Mouse (Mus musculus): ENCODE results near the gene Gata5. TPM values are rescaled to one million over a fixed set of nuclear protein-coding genes. Genes with fewer than 3 reads are reported as not detected.

The Gata5 gene
- polyA plus RNA-seq, 1 experiment from 2014 or later = not detected

DNA sequence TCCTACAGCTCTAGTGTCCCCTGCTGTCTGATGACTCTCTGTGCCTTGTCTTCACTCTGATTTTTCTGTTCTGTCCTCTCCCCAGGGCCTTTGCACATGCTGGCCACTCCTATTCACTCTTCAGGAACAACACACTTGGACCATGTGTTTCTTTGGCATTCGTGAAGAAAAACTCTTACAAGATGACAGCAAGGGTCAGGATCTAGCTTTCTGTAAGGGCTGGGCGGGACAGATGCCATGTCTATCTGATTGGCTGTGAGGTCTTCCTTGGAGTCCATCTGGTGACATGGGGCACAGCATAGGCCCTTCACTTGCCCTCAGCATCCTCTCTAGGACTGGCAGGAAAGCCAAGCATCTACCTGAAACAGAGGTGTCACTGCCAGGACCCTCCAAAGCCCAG is 28.5 kb downstream of the Gata5 start:
- H3K9ac ChIP-seq (replicated peaks) = no peak overlapping the region
- 80% methylated on average over 2 of the region's 2 CpGs for WGBS
- H3K27ac ChIP-seq (replicated peaks) = no peak overlapping the region
- H3K9me3 ChIP-seq = no peaks in the 10 kb centered on the region
- no peaks in the 10 kb centered on the region for H3K4me1 ChIP-seq
- no peak overlapping the region for H3K4me2 ChIP-seq (replicated peaks)
- no peaks in the 10 kb centered on the region for H3K27me3 ChIP-seq
- H3K4me3 ChIP-seq = no peak overlapping the region
- no peak for ATAC-seq (replicated peaks)
- H3K36me3 ChIP-seq = no peaks in the 10 kb centered on the region

GRCm38 (mm10) chr2:180305490-180305889 is 29.0 kb downstream of the Gata5 start:
- Histone ChIP-seq H3K27ac (replicated peaks) (no peak overlapping the region), H3K9me3 (no peaks in the 10 kb centered on the region), H3K4me1 (no peaks in the 10 kb centered on the region), H3K4me3 (no peak overlapping the region), H3K36me3 (no peaks in the 10 kb centered on the region), H3K27me3 (no peaks in the 10 kb centered on the region), H3K9ac (replicated peaks) (no peak overlapping the region), H3K4me2 (replicated peaks) (no peak overlapping the region)
- WGBS = 90% methylated on average over 3 of the region's 3 CpGs
- no peak for ATAC-seq (replicated peaks)

DNA sequence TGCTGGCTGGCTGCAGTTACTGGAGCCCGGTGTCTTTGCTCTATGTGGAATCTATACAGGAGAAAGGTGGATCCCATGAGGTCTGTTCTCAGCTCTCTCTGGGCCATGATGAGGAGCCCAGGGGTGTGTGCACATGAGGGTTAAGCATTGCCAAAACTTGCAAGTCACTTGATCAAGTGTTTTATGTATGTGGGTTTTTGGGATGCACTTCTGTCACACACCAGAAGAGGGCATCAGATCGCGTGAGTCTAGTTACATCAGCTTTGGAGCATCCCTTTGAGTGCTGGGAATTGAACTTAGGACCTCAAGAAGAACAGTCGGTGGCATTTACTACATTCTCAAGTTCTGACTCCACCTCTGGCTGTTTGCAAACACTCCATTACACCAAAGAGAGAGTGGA is 29.9 kb downstream of the Gata5 start:
- no peak overlapping the region for H3K27ac ChIP-seq (replicated peaks)
- H3K4me3 ChIP-seq = no peak overlapping the region
- ATAC-seq (replicated peaks) = no peak
- no peak overlapping the region for H3K9ac ChIP-seq (replicated peaks)
- H3K27me3 ChIP-seq = no peaks in the 10 kb centered on the region
- H3K9me3 ChIP-seq = no peaks in the 10 kb centered on the region
- 63% methylated on average over 4 of the region's 4 CpGs for WGBS
- H3K4me1 ChIP-seq = no peaks in the 10 kb centered on the region
- no peak overlapping the region for H3K4me2 ChIP-seq (replicated peaks)
- H3K36me3 ChIP-seq = no peaks in the 10 kb centered on the region

GRCm38 (mm10) chr2:180303468-180303867 is 31.0 kb downstream of the Gata5 start:
- WGBS = 92% methylated on average over 12 of the region's 12 CpGs

GRCm38 (mm10) chr2:180302201-180302600 is 32.3 kb downstream of the Gata5 start:
- no peaks in the 10 kb centered on the region for H3K36me3 ChIP-seq
- no peak for ATAC-seq (replicated peaks)
- H3K27me3 ChIP-seq = no peaks in the 10 kb centered on the region
- no peak overlapping the region for H3K4me3 ChIP-seq
- no peak overlapping the region for H3K27ac ChIP-seq (replicated peaks)
- no peak overlapping the region for H3K4me2 ChIP-seq (replicated peaks)
- H3K9ac ChIP-seq (replicated peaks) = no peak overlapping the region
- 80% methylated on average over 4 of the region's 4 CpGs for WGBS
- H3K9me3 ChIP-seq = no peaks in the 10 kb centered on the region
- no peaks in the 10 kb centered on the region for H3K4me1 ChIP-seq

More at GRCm38 (mm10) chr2:180303468-180303867, 31.0 kb downstream of the Gata5 start:
- no peaks in the 10 kb centered on the region for H3K9me3 ChIP-seq
- no peaks in the 10 kb centered on the region for H3K4me1 ChIP-seq
- no peak overlapping the region for H3K4me3 ChIP-seq
- no peak for ATAC-seq (replicated peaks)
- no peak overlapping the region for H3K4me2 ChIP-seq (replicated peaks)
- no peak overlapping the region for H3K27ac ChIP-seq (replicated peaks)
- no peaks in the 10 kb centered on the region for H3K27me3 ChIP-seq
- H3K9ac ChIP-seq (replicated peaks) = no peak overlapping the region
- H3K36me3 ChIP-seq = no peaks in the 10 kb centered on the region

DNA sequence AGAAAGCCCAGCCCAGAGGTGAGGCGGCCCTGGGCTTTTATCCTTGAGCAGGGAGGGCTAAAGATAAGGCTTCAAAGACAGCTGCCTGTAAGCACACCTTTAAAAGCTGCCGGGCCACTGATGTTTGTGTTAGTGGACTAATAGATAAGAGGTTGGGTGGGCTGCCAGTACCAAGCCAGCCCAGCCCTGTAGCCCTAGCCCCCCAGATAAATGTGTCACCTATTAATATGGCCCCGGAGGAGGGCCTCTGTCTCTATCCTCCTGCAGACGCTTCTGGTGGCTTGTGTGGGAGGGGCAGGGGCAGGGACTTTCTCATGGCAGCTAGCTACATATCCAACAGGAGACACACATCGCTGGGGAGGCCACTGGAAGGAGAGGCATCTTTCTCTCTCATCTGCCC is 33.7 kb downstream of the Gata5 start:
- no peaks in the 10 kb centered on the region for H3K9me3 ChIP-seq
- ATAC-seq (replicated peaks) = no peak
- no peak overlapping the region for H3K27ac ChIP-seq (replicated peaks)
- no peaks in the 10 kb centered on the region for H3K36me3 ChIP-seq
- 65% methylated on average over 5 of the region's 5 CpGs for WGBS
- no peak overlapping the region for H3K9ac ChIP-seq (replicated peaks)
- H3K4me2 ChIP-seq (replicated peaks) = no peak overlapping the region
- H3K27me3 ChIP-seq = no peaks in the 10 kb centered on the region
- H3K4me3 ChIP-seq = no peak overlapping the region
- no peaks in the 10 kb centered on the region for H3K4me1 ChIP-seq

- 84% methylated on average over 2 of the region's 2 CpGs for WGBS
Observed at GRCm38 (mm10) chr2:180300252-180300651, 34.2 kb downstream of the Gata5 start.

GRCm38 (mm10) chr2:180292906-180293305 is 41.6 kb downstream of the Gata5 start:
- H3K27ac ChIP-seq (replicated peaks) = no peak overlapping the region
- H3K27me3 ChIP-seq = no peaks in the 10 kb centered on the region
- H3K4me3 ChIP-seq = no peak overlapping the region
- 79% methylated on average over 8 of the region's 8 CpGs for WGBS
- no peaks in the 10 kb centered on the region for H3K9me3 ChIP-seq
- no peak overlapping the region for H3K4me2 ChIP-seq (replicated peaks)
- no peak overlapping the region for H3K9ac ChIP-seq (replicated peaks)
- ATAC-seq (replicated peaks) = no peak
- H3K36me3 ChIP-seq = no peaks in the 10 kb centered on the region
- no peaks in the 10 kb centered on the region for H3K4me1 ChIP-seq

More at GRCm38 (mm10) chr2:180300252-180300651, 34.2 kb downstream of the Gata5 start:
- Histone ChIP-seq H3K27me3 (no peaks in the 10 kb centered on the region), H3K4me1 (no peaks in the 10 kb centered on the region), H3K9ac (replicated peaks) (no peak overlapping the region), H3K4me2 (replicated peaks) (no peak overlapping the region), H3K4me3 (no peak overlapping the region), H3K27ac (replicated peaks) (no peak overlapping the region), H3K36me3 (no peaks in the 10 kb centered on the region), H3K9me3 (no peaks in the 10 kb centered on the region)
- ATAC-seq (replicated peaks) = no peak

GRCm38 (mm10) chr2:180292026-180292425 is 42.5 kb downstream of the Gata5 start:
- Histone ChIP-seq H3K27me3 (no peaks in the 10 kb centered on the region), H3K9ac (replicated peaks) (no peak overlapping the region), H3K4me1 (no peaks in the 10 kb centered on the region), H3K4me3 (no peak overlapping the region), H3K27ac (replicated peaks) (no peak overlapping the region), H3K36me3 (no peaks in the 10 kb centered on the region), H3K4me2 (replicated peaks) (no peak overlapping the region), H3K9me3 (no peaks in the 10 kb centered on the region)
- WGBS = 82% methylated on average over 4 of the region's 4 CpGs
- ATAC-seq (replicated peaks) = no peak

DNA sequence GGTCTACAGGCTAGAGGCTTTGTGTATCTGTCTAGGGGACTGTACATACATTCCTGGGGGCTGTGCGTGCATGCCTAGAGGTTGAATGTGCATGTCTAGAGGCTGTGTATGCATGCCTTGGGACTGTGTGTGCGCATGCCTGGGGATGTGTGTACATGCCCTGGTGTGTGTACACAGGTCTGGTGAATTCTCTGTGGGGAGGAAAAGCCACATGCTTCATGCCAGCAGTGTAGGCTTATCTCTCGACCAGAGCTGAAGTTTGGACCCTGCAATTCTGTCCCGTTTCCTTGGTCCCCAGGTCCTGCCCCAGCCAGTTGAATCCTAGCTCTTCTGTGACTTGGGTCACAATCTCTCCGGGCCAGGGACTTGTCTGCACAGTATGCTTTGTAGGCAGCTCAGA is 42.9 kb downstream of the Gata5 start:
- Histone ChIP-seq H3K27me3 (no peaks in the 10 kb centered on the region), H3K4me2 (replicated peaks) (no peak overlapping the region), H3K27ac (replicated peaks) (no peak overlapping the region), H3K36me3 (no peaks in the 10 kb centered on the region), H3K9me3 (no peaks in the 10 kb centered on the region), H3K9ac (replicated peaks) (no peak overlapping the region), H3K4me1 (no peaks in the 10 kb centered on the region), H3K4me3 (no peak overlapping the region)
- 76% methylated on average over 5 of the region's 5 CpGs for WGBS
- no peak for ATAC-seq (replicated peaks)

DNA sequence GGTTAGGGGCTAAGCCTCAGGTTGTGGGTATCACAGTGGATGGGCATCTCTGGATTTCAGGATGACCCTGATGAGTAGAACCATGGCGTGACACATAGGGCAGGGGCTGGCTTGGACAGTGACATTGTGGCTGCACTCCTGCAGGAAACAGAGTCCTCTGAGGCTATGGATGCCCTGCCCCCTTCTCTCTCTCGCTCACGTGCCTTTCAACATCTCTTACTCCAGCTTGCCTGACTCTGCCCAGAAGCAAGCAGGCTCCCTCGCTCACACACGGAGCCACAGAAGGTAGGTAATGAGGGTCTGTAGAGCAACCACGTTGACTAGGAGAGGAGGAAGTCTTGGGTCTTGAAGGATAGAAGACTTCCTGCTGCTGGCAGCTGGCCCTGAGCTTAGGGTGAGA is 44.0 kb downstream of the Gata5 start:
- Histone ChIP-seq H3K27me3 (no peaks in the 10 kb centered on the region), H3K4me2 (replicated peaks) (no peak overlapping the region), H3K27ac (replicated peaks) (no peak overlapping the region), H3K4me1 (no peaks in the 10 kb centered on the region), H3K9ac (replicated peaks) (no peak overlapping the region), H3K36me3 (no peaks in the 10 kb centered on the region), H3K9me3 (no peaks in the 10 kb centered on the region), H3K4me3 (no peak overlapping the region)
- WGBS = 74% methylated on average over 6 of the region's 6 CpGs
- no peak for ATAC-seq (replicated peaks)

DNA sequence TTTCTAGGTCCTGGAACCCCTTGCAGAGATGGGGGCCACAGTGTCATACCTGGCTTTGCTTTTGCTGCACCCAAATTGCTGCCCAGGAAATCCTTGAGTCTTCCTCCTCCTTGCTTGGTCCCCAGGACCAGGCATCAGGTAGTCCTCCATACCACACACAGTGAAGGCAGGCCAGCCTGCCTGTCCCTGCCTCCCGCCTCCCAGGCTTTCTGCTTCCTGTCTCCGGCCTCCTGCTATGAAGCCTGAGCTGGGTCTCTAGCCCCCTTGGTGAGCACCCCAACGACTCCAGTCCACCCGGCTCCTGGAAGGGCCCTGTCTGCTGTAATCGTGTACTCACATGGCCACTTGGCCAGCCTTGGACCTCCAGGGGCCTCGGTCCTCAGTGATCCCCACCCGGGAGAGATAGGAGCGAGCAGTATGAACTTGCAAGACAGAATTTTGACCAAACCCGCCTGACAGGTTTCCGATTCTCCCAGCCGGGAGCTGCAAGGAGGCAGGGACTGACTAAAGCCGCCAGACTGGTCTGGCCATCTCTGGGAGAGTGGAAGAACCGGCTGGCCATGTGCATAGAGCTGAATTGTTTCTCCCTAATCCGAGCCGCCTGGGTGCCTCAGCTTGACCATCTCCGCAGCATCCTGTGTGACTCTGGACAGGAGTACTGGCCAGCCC is 44.9 kb downstream of the Gata5 start, which contains the start of gene Rbbp8nl:
Gene Rbbp8nl, minus strand, starts transcription at position 440 of the 669 bp plus-strand sequence.
- ATAC-seq (replicated peaks) = no peak
- Histone ChIP-seq H3K4me3 (no peak within 1 kb of the TSS), H3K4me2 (replicated peaks) (no peak within 1 kb of the TSS), H3K27me3 (no peaks in the 10 kb centered on the region), H3K27ac (replicated peaks) (no peak within 1 kb of the TSS), H3K9ac (replicated peaks) (no peak within 1 kb of the TSS), H3K4me1 (no peaks in the 10 kb centered on the region), H3K36me3 (no peaks in the 10 kb centered on the region), H3K9me3 (no peaks in the 10 kb centered on the region)
- WGBS = 45% methylated on average over 16 of the region's 16 CpGs

DNA sequence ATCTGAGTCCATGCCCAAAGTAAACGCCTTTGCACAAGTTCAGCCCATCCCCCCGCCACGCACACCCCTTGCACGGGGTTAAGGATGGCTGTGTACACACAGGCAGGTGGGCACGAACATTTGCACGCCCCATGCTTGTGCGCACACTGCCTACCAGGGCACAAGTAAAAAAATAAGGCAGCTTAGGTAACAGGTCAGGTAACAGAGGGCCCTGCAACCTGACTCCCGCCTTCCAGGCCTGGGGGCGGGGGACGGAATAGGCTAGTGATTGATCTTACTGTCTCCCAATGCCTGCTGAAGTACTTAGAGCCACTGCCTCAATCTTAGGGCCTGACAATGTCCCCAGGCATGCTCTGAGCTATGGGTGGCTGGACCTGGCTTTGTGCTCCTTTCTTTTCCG is 45.5 kb downstream of the Gata5 start:
- no peaks in the 10 kb centered on the region for H3K9me3 ChIP-seq
- no peak overlapping the region for H3K4me2 ChIP-seq (replicated peaks)
- H3K4me1 ChIP-seq = no peaks in the 10 kb centered on the region
- H3K4me3 ChIP-seq = no peak overlapping the region
- WGBS = 56% methylated on average over 11 of the region's 11 CpGs
- no peak overlapping the region for H3K27ac ChIP-seq (replicated peaks)
- ATAC-seq (replicated peaks) = no peak
- H3K9ac ChIP-seq (replicated peaks) = no peak overlapping the region
- no peaks in the 10 kb centered on the region for H3K27me3 ChIP-seq
- no peaks in the 10 kb centered on the region for H3K36me3 ChIP-seq

All from forebrain, embryonic 15.5 days (tissue).